Mouse (Mus musculus): ENCODE results near the gene Morc3. TPM values are rescaled to one million over a fixed set of nuclear protein-coding genes. Genes with fewer than 3 reads are reported as not detected.

The Morc3 gene
- polyA plus RNA-seq, 1 experiment from 2014 or later: 41.5 TPM

DNA sequence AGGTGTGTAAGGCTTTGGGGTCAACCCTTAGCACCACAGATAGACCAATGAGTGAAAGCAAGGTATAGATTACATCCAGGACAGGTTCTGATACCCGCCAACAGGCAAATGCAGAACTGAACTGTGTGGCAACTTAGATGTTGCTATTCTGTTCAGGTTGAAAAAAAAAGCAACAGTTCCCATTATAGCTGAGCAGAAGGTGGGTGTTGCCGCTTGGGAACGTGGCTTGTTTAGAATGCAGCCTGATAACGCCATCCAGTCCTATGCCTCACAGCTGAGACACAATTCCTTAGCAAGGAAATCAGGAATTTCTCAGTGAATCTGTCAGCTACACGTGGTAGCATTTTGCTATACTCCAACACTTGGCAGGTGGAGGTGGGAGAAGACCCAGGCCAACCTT lies 61.4 kb downstream of the Morc3 start:
- no peak for ATAC-seq (replicated peaks)
- Histone ChIP-seq H3K9me3 (no peaks in the 10 kb centered on the region), H3K4me2 (replicated peaks) (no peak overlapping the region), H3K4me1 (no peaks in the 10 kb centered on the region), H3K4me3 (no peak overlapping the region), H3K27me3 (no peaks in the 10 kb centered on the region), H3K9ac (replicated peaks) (no peak overlapping the region), H3K27ac (replicated peaks) (no peak overlapping the region), H3K36me3 (peaks cover 14% of the 10 kb centered on the region; the same call in 1 of the 2 replicates)
- WGBS: 87% methylated on average over 5 of the region's 5 CpGs

DNA sequence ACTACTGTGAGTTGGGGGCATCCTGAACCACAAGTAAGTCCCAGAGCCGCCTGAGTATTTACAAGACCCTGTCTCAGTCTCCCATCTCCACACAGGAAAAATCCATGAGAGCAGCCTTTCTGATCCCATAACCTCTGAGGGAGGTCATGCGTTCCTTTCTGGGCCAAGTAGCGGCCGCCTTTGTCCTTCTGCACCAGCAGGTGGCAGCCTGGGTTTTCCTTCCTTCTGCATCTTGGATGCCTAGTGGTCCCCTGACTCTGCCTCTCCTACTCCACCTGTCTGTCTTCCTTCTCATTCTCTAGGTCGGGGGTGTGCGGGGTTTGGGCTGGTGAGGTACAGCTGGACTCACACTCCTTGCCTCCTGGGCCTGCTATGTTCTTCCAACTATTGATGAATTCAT lies 71.1 kb downstream of the Morc3 start:
- no peak for ATAC-seq (replicated peaks)
- Histone ChIP-seq H3K27me3 (no peaks in the 10 kb centered on the region), H3K4me1 (peaks cover 17% of the 10 kb centered on the region), H3K4me2 (replicated peaks) (no peak overlapping the region), H3K4me3 (no peak overlapping the region), H3K36me3 (peaks cover 12% of the 10 kb centered on the region; the same call in 1 of the 2 replicates), H3K9ac (replicated peaks) (no peak overlapping the region), H3K9me3 (no peaks in the 10 kb centered on the region), H3K27ac (replicated peaks) (no peak overlapping the region)
- 70% methylated on average over 6 of the region's 6 CpGs for WGBS

DNA sequence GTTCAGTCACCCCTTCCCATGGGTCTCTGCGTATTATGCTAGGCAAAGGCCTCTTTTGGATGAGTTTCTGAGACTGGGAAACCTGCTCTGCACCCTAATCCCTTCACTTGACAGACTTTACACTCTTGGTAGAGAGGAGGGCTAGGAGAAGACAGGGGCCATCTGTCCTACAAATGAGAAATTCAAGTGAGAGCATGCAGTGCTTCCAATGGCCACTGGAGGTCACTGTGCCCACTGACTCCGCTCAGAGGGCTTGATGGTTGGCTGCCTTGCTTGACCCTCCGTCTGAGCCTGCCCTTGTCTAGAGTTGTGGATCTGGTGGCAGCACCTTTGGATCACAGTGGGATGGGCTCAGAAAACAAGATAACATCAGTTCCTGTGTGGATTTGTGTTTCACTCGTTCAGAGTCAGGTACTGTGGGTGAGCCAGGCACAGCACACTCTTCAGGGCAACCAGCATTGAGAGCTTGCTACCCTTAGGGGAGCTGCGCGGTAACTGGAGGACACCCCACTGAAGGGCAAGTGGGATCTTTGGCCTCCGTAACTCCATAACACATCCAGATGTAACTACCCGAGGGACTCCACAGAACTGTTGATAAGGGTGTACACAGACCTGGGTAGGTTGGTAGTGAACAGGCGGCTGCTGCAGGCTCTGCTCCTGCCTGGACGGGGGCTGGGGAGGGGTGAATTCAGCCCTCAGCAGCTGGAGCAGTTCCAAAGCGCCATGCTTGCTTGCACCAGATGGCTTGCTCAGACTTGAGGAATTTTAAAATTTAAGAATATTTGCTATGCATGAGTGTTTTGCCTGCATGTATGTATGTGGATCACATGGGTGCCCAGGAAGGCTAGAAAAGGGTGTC lies 74.5 kb downstream of the Morc3 start:
- 64% methylated on average over 11 of the region's 11 CpGs for WGBS

DNA sequence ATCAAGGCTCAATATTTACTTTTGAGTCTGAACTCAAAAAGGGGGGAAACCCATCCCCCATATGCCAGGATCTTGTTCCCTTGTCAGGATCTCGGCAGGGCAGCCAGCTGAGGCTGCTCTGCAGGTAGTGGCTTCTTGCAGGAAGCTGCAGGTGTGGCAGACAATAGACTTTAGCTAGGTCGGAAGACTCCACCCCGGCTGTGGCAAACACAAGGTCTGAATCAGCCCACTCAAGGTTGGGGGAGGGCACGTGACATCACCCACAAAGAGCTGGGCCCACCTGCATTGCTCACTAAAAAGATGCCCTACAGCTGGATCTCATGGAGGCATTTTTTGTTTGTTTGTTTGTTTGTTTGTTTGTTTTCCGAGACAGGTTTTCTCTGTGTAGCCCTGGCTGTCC lies 75.8 kb downstream of the Morc3 start:
- Histone ChIP-seq H3K4me1 (peaks cover 17% of the 10 kb centered on the region), H3K4me3 (no peak overlapping the region), H3K9me3 (no peaks in the 10 kb centered on the region), H3K27me3 (no peaks in the 10 kb centered on the region), H3K9ac (replicated peaks) (no peak overlapping the region), H3K4me2 (replicated peaks) (no peak overlapping the region), H3K27ac (replicated peaks) (peak overlapping the region; percentile 82; the same call in 1 of the 2 replicates), H3K36me3 (no peaks in the 10 kb centered on the region)
- ATAC-seq (replicated peaks): no peak
- WGBS: 76% methylated on average over 5 of the region's 5 CpGs

More for the DNA sequence above, 74.5 kb downstream of the Morc3 start:
- H3K27ac ChIP-seq (replicated peaks): peak overlapping the region; percentile 82
- no peak overlapping the region for H3K9ac ChIP-seq (replicated peaks)
- H3K4me3 ChIP-seq: no peak overlapping the region
- peak; percentile 76 for ATAC-seq (replicated peaks)
- no peaks in the 10 kb centered on the region for H3K27me3 ChIP-seq
- H3K4me2 ChIP-seq (replicated peaks): no peak overlapping the region
- peaks cover 3% of the 10 kb centered on the region; the same call in 1 of the 2 replicates for H3K36me3 ChIP-seq
- H3K4me1 ChIP-seq: peaks cover 17% of the 10 kb centered on the region
- no peaks in the 10 kb centered on the region for H3K9me3 ChIP-seq

DNA sequence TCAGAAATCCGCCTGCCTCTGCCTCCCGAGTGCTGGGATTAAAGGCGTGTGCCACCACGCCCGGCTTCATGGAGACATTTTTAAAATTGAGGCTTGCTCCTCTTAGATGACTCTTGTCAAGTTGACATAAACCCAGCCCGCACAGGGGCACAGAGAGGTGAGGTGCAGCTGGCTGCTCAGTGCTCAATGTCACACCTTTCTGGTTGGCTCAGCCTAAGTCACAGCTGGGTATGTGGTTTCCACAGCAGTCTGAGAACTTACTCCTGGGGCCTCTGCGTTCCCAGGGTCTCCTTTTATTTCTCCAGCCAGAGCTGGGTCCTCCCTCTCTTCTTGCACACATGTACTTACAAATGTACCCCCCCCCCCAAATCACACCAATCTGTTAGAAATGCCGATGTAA lies 76.3 kb downstream of the Morc3 start:
- H3K27me3 ChIP-seq: no peaks in the 10 kb centered on the region
- no peak overlapping the region for H3K4me3 ChIP-seq
- H3K4me2 ChIP-seq (replicated peaks): no peak overlapping the region
- H3K9me3 ChIP-seq: no peaks in the 10 kb centered on the region
- H3K27ac ChIP-seq (replicated peaks): no peak overlapping the region
- WGBS: 92% methylated on average over 8 of the region's 8 CpGs
- peaks cover 17% of the 10 kb centered on the region for H3K4me1 ChIP-seq
- H3K9ac ChIP-seq (replicated peaks): no peak overlapping the region
- no peak for ATAC-seq (replicated peaks)
- H3K36me3 ChIP-seq: no peaks in the 10 kb centered on the region

DNA sequence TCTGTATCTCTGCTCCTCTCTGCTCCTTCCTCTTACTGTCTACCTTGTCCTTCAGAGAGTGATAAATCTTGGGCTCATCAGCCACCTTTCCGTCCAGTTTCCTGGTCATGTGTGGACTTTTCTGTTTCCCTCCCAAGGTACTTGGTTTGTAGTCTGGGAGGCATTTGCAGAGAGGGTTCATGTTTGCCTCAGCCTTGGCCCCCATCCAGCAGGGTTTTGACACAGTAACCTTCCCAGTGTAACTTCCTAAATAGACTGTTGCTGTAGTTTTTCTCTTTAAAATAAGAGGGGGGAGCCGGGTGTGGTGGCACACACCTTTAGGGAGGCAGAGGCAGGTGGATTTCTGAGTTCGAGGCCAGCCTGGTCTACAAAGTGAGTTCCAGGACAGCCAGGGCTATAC lies 78.0 kb downstream of the Morc3 start:
- WGBS: 94% methylated on average over 3 of the region's 3 CpGs
- Histone ChIP-seq H3K4me3 (no peak overlapping the region), H3K4me1 (peaks cover 17% of the 10 kb centered on the region), H3K36me3 (no peaks in the 10 kb centered on the region), H3K9ac (replicated peaks) (no peak overlapping the region), H3K27me3 (no peaks in the 10 kb centered on the region), H3K9me3 (no peaks in the 10 kb centered on the region), H3K4me2 (replicated peaks) (no peak overlapping the region), H3K27ac (replicated peaks) (no peak overlapping the region)
- ATAC-seq (replicated peaks): no peak

DNA sequence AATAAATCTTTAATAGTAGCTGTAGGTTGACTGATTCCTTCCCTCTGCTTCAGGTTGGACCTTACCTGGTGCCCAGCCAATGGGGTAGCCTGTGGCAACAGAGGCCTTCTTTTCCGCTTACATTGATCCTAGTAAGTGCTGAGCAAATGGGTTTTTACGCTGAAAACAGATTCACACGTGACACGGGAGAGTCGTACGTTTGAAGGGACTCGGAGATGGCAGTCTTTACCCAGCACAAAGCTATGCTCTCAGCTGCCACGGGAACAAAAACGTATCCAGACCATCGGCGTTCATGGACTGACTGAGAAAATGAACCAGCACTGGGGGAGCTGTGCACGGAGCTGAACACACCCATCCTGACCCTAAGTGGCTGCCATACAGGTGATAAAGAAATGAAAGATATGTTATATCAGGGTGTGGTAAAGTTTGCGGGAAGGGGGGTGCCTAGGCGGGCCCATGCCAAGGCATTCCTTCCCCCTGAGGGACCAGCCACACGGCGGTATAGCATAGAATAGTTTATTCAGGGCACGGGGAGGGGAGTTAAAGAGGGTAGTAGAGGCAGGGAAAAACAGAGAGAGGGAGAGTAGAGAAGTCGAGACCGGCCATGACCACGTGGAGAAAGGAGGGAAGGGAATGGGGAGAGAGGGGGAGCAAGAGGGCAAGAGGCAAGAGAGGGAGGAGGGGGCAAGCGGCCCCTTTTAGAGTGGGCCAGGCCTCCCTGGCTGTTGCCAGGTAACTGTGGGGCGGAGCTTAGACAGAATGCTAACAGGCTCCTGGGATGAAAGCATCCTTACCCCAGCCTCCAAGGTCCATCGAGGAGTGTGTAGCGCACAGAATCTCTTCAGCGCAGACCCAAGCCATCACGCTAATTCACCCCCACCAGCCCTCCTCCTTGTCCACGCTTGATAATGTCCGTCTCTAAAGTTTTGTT lies 79.1 kb downstream of the Morc3 start:
- Histone ChIP-seq H3K4me2 (replicated peaks) (no peak overlapping the region), H3K4me3 (no peak overlapping the region), H3K9ac (replicated peaks) (no peak overlapping the region), H3K27ac (replicated peaks) (no peak overlapping the region), H3K4me1 (peaks cover 14% of the 10 kb centered on the region), H3K9me3 (no peaks in the 10 kb centered on the region), H3K27me3 (no peaks in the 10 kb centered on the region), H3K36me3 (no peaks in the 10 kb centered on the region)
- no peak for ATAC-seq (replicated peaks)
- WGBS: 72% methylated on average over 28 of the region's 28 CpGs

DNA sequence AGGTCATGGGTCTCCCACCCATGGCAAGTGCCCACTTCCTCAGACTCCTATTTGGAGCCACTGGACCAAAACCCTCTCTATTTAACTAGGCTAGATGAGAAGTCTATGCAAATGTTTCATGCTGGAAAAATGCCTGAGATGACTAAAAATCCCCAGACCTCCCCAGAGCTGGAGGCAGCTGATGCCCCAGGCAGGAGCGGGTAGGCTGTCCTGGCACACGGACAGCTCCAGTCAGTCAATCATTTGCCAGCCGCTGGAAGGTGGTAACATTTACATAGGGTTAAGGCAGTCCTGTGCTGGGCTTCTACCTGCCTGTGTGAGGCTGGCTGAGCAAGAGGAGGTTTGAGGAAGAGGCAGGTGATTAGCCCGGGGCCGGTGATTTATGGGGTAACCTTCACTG lies 80.2 kb downstream of the Morc3 start:
- no peak overlapping the region for H3K4me3 ChIP-seq
- H3K9ac ChIP-seq (replicated peaks): no peak overlapping the region
- H3K4me1 ChIP-seq: peaks cover 4% of the 10 kb centered on the region; the same call in 1 of the 2 replicates
- no peak overlapping the region for H3K4me2 ChIP-seq (replicated peaks)
- no peak overlapping the region for H3K27ac ChIP-seq (replicated peaks)
- no peaks in the 10 kb centered on the region for H3K9me3 ChIP-seq
- no peaks in the 10 kb centered on the region for H3K36me3 ChIP-seq
- 76% methylated on average over 5 of the region's 5 CpGs for WGBS
- no peak; the same call in 1 of the 2 replicates for ATAC-seq (replicated peaks)
- H3K27me3 ChIP-seq: no peaks in the 10 kb centered on the region

DNA sequence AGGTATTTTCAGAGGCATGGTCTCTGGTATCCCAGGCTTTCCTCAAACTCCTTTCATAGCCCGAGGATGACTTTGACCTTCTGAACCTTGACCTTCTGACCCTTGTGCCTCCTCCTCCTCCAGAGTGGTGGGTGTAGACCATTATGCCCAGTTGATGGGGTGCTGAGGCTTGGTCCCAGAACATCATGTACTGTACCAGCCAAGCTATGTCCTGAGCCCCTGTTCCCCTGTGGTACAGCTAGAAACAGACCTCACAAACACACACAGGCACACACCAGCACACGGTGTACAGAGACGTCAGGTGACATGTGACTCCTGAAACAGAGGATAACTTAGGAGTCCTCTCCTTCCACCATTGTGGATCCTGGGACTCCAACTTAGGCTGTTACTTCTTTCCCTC lies 80.9 kb downstream of the Morc3 start:
- no peaks in the 10 kb centered on the region for H3K4me1 ChIP-seq
- no peak overlapping the region for H3K27ac ChIP-seq (replicated peaks)
- H3K9ac ChIP-seq (replicated peaks): no peak overlapping the region
- H3K9me3 ChIP-seq: no peaks in the 10 kb centered on the region
- H3K4me2 ChIP-seq (replicated peaks): no peak overlapping the region
- H3K36me3 ChIP-seq: no peaks in the 10 kb centered on the region
- H3K27me3 ChIP-seq: no peaks in the 10 kb centered on the region
- no peak overlapping the region for H3K4me3 ChIP-seq
- 81% methylated on average over 3 of the region's 3 CpGs for WGBS
- ATAC-seq (replicated peaks): no peak

DNA sequence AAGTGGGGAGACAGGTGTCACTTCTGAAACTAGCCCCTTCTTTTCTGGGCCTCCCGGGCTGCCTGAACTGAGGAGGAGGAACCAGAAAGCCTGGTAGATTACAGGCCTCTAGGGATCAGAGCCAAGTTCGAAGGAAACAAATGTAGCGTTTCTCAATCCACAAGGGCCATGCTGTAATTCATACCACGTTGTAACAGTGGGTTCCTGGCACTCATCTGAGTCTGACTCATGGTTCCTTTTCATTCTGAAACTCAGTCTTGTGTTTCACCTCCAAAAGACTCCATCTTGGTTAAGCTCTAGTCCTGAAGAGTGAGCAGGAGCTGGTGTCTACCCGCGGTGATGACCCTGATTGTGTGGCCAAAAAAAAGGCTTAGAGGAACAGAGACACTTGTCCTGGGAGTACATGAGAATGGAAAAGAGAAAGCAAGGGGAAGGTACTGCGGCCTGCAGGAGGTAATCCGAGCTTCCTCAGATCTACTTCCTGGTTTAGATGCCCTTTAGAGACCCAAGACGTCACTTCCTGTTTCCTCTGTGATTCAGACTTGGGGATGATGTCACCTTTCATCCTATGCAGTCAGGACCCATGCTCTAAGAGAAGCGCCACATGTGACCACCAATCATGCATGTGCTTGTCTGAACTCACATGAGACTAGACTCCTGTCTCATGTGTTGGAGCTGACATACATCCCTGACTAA lies 82.1 kb downstream of the Morc3 start:
- H3K4me3 ChIP-seq: no peak overlapping the region
- no peak overlapping the region for H3K27ac ChIP-seq (replicated peaks)
- H3K9me3 ChIP-seq: no peaks in the 10 kb centered on the region
- no peaks in the 10 kb centered on the region for H3K4me1 ChIP-seq
- H3K36me3 ChIP-seq: no peaks in the 10 kb centered on the region
- no peak overlapping the region for H3K4me2 ChIP-seq (replicated peaks)
- WGBS: 76% methylated on average over 10 of the region's 10 CpGs
- no peaks in the 10 kb centered on the region for H3K27me3 ChIP-seq
- no peak overlapping the region for H3K9ac ChIP-seq (replicated peaks)
- no peak for ATAC-seq (replicated peaks)

DNA sequence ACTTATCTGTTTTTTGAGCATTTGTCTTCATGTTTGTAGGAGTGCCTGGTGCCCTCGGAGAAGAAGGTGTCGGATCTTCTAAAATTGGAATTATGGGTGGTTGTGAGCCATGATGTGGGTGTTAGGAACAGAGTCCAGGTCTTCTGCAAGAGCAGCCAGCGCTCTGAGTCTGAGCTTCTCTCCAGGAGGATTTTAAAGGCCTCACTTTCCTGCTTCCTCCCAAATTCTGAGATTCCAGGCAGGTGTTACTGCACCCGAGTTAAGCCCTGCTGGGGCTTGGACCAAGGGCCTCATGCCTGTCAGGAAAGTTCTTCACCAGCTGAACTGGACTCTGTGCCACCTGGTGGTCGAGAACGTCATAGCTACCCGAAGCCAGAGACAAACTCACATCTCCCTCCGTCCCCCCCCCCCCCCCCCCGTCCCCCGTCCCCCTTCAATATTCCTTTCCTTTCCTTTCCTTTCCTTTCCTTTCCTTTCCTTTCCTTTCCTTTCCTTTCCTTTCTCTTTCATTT lies 83.5 kb downstream of the Morc3 start:
- Histone ChIP-seq H3K9me3 (no peaks in the 10 kb centered on the region), H3K4me1 (no peaks in the 10 kb centered on the region), H3K36me3 (no peaks in the 10 kb centered on the region), H3K9ac (replicated peaks) (no peak overlapping the region), H3K4me2 (replicated peaks) (no peak overlapping the region), H3K27me3 (no peaks in the 10 kb centered on the region), H3K4me3 (no peak overlapping the region), H3K27ac (replicated peaks) (no peak overlapping the region)
- no peak for ATAC-seq (replicated peaks)
- 34% methylated on average over 10 of the region's 10 CpGs for WGBS
